Mouse (Mus musculus) limb, embryonic 14.5 days (tissue): ENCODE measurements around the gene Gpr18. TPM values are rescaled to one million over a fixed set of nuclear protein-coding genes. Genes with fewer than 3 reads are reported as not detected.
A peak's percentile ranks its signal among the peaks of the same experiment; 100 is the strongest.
"Not testable (repeated sequence)": the region's sequence is repeated elsewhere in the genome, so short reads cannot be mapped to it uniquely, and the experiment has no call there.

Experiments
- ATAC-seq: fragments of 200-750 bp; cut with Nextera tagmentation; 2 replicates; pipeline ENCODE4 v1.8.0; 2017; ENCODE audit warnings: low read depth, moderate number of reproducible peaks, moderate TSS enrichment; ENCODE audit not compliant: low FRiP score
- DNase-seq: peaks from one replicate; pipeline ENCODE4 v3.0.0-alpha.2; 2015; ENCODE audit warnings: low spot score
- H3K27ac ChIP-seq: fragments of 300-500 bp; sonication (generic); replicated peaks from 2 replicates; pipeline ENCODE4 v1.5.1; 2014; ENCODE audit warnings: low read depth, mild to moderate bottlenecking, low read length, moderate library complexity, mixed read lengths
- H3K27me3 ChIP-seq: fragments of 300-500 bp; sonication (generic); 2 replicates; pipeline ENCODE4 v1.6.1; 2014; ENCODE audit warnings: low read length, mixed read lengths; ENCODE audit not compliant: control insufficient read depth, insufficient read depth
- H3K36me3 ChIP-seq: fragments of 300-500 bp; sonication (generic); 2 replicates; pipeline ENCODE4 v1.6.1; 2014; ENCODE audit warnings: mild to moderate bottlenecking, low read length, moderate library complexity, mixed read lengths; ENCODE audit not compliant: control insufficient read depth, insufficient read depth
- H3K4me1 ChIP-seq: fragments of 300-500 bp; sonication (generic); 2 replicates; pipeline ENCODE4 v1.6.1; 2014; ENCODE audit warnings: antibody characterized with exemption, low read length, mixed read lengths; ENCODE audit not compliant: control insufficient read depth, insufficient read depth
- H3K4me2 ChIP-seq: fragments of 300-500 bp; sonication (generic); replicated peaks from 2 replicates; pipeline ENCODE4 v1.6.1; 2014; ENCODE audit warnings: low read depth, mild to moderate bottlenecking, low read length, moderate library complexity; ENCODE audit not compliant: severe bottlenecking
- H3K4me3 ChIP-seq: fragments of 300-500 bp; sonication (generic); replicated peaks from 2 replicates; pipeline ENCODE4 v1.5.1; 2014; ENCODE audit warnings: low read length
- H3K9ac ChIP-seq: fragments of 300-500 bp; sonication (generic); 2 replicates; pipeline ENCODE4 v1.6.1; 2014; ENCODE audit warnings: mild to moderate bottlenecking, low read depth, low read length, moderate library complexity; ENCODE audit not compliant: severe bottlenecking
- H3K9me3 ChIP-seq: fragments of 300-500 bp; sonication (generic); 2 replicates; pipeline ENCODE4 v1.6.1; 2016; ENCODE audit warnings: low read length; ENCODE audit not compliant: control insufficient read depth
- POLR2A ChIP-seq: fragments of 200-500 bp; IDR thresholded peaks from 2 replicates; pipeline ENCODE4 v1.8.0; 2012; ENCODE audit warnings: inconsistent platforms, mild to moderate bottlenecking, moderate library complexity, borderline replicate concordance; ENCODE audit not compliant: insufficient read depth, insufficient read length; ENCODE audit errors: extremely low read depth
- WGBS: fragments of 180-500 bp; shearing (Covaris S2); extraction: QIAGEN DNeasy Blood & Tissue Kit; methylation state at CpG from one replicate; pipeline ENCODE4 v1.1.7; 2014; 5-methylcytosine and 5-hydroxymethylcytosine counted together
- polyA plus RNA-seq, 2 experiments: library from polyadenylated mRNA; depleted of rRNA in 1 of 2; stranded (reverse) in 1 of 2; unstranded in 1 of 2; fragments of >200 nt; fragmentation: Nextera tagmentation in 1 of 2; extraction: Ambion mirVana in 1 of 2; gene quantifications; 2 replicates each; pipeline versions ENCODE4 v1.2.1 to v1.2.3; 2012 to 2014

Gene Gpr18
- polyA plus RNA-seq, 2 experiments: not detected

- Histone ChIP-seq H3K4me2 (no peak overlapping the region), H3K27ac (no peak overlapping the region), H3K4me1 (no peaks in the 10 kb centered on the region), H3K27me3 (no peaks in the 10 kb centered on the region), H3K36me3 (no peaks in the 10 kb centered on the region), H3K9ac (no peak overlapping the region), H3K9me3 (no peaks in the 10 kb centered on the region), H3K4me3 (no peak overlapping the region)
- WGBS: 75% methylated on average over 2 of the region's 2 CpGs
- no peak for TF ChIP-seq POLR2A
- no peak for DNase-seq
- ATAC-seq: no peak
These were observed 42.4 kb downstream of the Gpr18 start for GRCm38 (mm10) chr14:121873172-121873571.

DNA sequence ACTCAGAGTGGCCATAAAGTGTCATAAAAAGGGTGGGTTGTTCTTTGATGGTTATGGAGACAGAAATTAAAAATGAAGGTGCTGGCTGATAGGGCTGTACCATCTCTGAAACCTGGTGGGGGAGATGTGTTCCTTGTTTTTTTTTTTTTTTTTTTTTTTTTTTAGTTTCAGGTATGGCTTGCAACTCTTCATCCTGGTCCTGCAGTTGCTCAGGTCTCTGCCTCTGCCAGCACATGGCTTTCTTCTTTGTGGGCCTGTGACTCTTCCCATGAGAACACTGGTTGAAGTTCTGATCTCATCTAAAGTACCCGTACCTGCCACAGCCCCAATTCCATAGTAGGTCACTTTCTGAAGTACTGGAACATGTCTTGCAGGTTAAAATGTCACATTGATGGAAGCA is 42.8 kb downstream of the Gpr18 start:
- Histone ChIP-seq H3K4me3 (no peak overlapping the region), H3K27ac (no peak overlapping the region), H3K4me1 (no peaks in the 10 kb centered on the region), H3K9me3 (no peaks in the 10 kb centered on the region), H3K36me3 (no peaks in the 10 kb centered on the region), H3K9ac (no peak overlapping the region), H3K4me2 (no peak overlapping the region), H3K27me3 (no peaks in the 10 kb centered on the region)
- TF ChIP-seq POLR2A: no peak
- DNase-seq: no peak
- WGBS: 81% methylated on average over 1 of the region's 1 CpGs
- no peak for ATAC-seq

DNA sequence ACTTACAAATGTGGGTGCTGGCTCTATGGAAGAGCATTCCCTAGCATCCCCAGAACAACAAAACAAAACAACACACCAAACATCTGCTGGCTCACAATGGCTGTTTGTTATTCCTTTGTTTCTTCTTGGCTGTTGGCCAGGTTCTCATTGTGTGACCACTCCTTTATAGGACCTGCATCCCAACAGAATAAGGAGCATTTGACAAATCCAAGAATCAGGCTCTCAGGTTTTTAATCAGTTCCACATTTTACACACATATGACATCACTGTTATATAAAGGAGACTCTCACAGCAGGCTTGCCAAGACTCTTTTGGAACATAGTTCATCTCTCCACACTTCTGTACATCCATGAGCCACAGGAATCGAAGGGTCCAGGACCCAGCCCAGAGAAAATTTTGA is 46.5 kb downstream of the Gpr18 start:
- peak; percentile 46; the same call in 1 of the 2 replicates for ATAC-seq
- H3K4me1 ChIP-seq: no peaks in the 10 kb centered on the region
- DNase-seq: peak; percentile 67

GRCm38 (mm10) chr14:121866574-121866973 is 49.0 kb downstream of the Gpr18 start:
- H3K36me3 ChIP-seq: no peaks in the 10 kb centered on the region
- TF ChIP-seq POLR2A: no peak
- H3K4me3 ChIP-seq: no peak overlapping the region
- H3K27ac ChIP-seq: no peak overlapping the region
- no peaks in the 10 kb centered on the region for H3K4me1 ChIP-seq
- no peaks in the 10 kb centered on the region for H3K27me3 ChIP-seq
- no peak for ATAC-seq
- no peaks in the 10 kb centered on the region for H3K9me3 ChIP-seq
- WGBS: 66% methylated on average over 3 of the region's 3 CpGs
- no peak overlapping the region for H3K9ac ChIP-seq
- DNase-seq: no peak
- no peak overlapping the region for H3K4me2 ChIP-seq

More for the DNA sequence above, 46.5 kb downstream of the Gpr18 start:
- TF ChIP-seq POLR2A: no peak
- Histone ChIP-seq H3K4me3 (no peak overlapping the region), H3K36me3 (no peaks in the 10 kb centered on the region), H3K27me3 (no peaks in the 10 kb centered on the region), H3K9me3 (no peaks in the 10 kb centered on the region), H3K9ac (no peak overlapping the region), H3K27ac (no peak overlapping the region), H3K4me2 (no peak overlapping the region)
- WGBS: 60% methylated on average over 1 of the region's 1 CpGs

GRCm38 (mm10) chr14:121865162-121865561 is 50.4 kb downstream of the Gpr18 start:
- H3K4me2 ChIP-seq, H3K9ac ChIP-seq: not testable (repeated sequence)
- peak; percentile 87 for DNase-seq

More at GRCm38 (mm10) chr14:121865162-121865561, 50.4 kb downstream of the Gpr18 start:
- H3K9me3 ChIP-seq, H3K4me1 ChIP-seq, H3K27ac ChIP-seq, H3K36me3 ChIP-seq, H3K4me3 ChIP-seq, H3K27me3 ChIP-seq, ATAC-seq: not testable (repeated sequence)
- 13% methylated on average over 2 of the region's 2 CpGs for WGBS

Other genes starting within 250 kb of the Gpr18 start
- gene Dock9, start 117.9 kb downstream of the Gpr18 start, polyA plus RNA-seq (2012; rRNA removed): 18.4 and 19.7 TPM in 2 replicates
- 12.3 and 13.8 TPM in 2 replicates for gene Dock9, start 117.9 kb downstream of the Gpr18 start, polyA plus RNA-seq (2014; fragmentation: Nextera tagmentation; extraction: Ambion mirVana)
- gene Ubac2, start 37.2 kb downstream of the Gpr18 start, polyA plus RNA-seq (2012; rRNA removed): 46.3 and 64.2 TPM in 2 replicates
- gene Ubac2, start 37.2 kb downstream of the Gpr18 start, polyA plus RNA-seq (2014; fragmentation: Nextera tagmentation; extraction: Ambion mirVana): 66.9 and 70.7 TPM in 2 replicates
- 2.8 and 3.4 TPM in 2 replicates for gene Gpr183, start 49.4 kb upstream of the Gpr18 start, polyA plus RNA-seq (2012; rRNA removed)
- 4.2 and 4.3 TPM in 2 replicates for gene Gpr183, start 49.4 kb upstream of the Gpr18 start, polyA plus RNA-seq (2014; fragmentation: Nextera tagmentation; extraction: Ambion mirVana)
- 0.10 and 0.20 TPM in 2 replicates for gene Timm8a2, start 118.9 kb upstream of the Gpr18 start, polyA plus RNA-seq (2012; rRNA removed)
- not detected in 2 replicates for gene Timm8a2, start 118.9 kb upstream of the Gpr18 start, polyA plus RNA-seq (2014; fragmentation: Nextera tagmentation; extraction: Ambion mirVana)
- gene Tm9sf2, start 191.3 kb upstream of the Gpr18 start, polyA plus RNA-seq (2012; rRNA removed): 92.5 and 128 TPM in 2 replicates
- 153 and 154 TPM in 2 replicates for gene Tm9sf2, start 191.3 kb upstream of the Gpr18 start, polyA plus RNA-seq (2014; fragmentation: Nextera tagmentation; extraction: Ambion mirVana)